Comparison of ENCODE assay signal across 8 mouse cellular contexts in genomic region chr19:10458096-10458495, GRCm38 (mm10). TPM values are rescaled to one million over a fixed set of nuclear protein-coding genes. Genes with fewer than 3 reads are reported as not detected.
A peak's percentile ranks its signal among the peaks of the same experiment; 100 is the strongest.
DNase-seq lines count a peak whose midpoint lies in the region; ATAC-seq lines count a peak whose summit lies in the region.

No protein-coding gene starts in this region.

- H3K27me3 ChIP-seq in heart, embryonic 13.5 days (replicated peaks) = peaks cover 99% of the 10 kb centered on the region
- H3K27me3 ChIP-seq in kidney, embryonic 16.5 days (ENCODE audit: insufficient read depth, low read length) = peaks cover 62% of the 10 kb centered on the region

- H3K36me3 ChIP-seq in heart, embryonic 13.5 days = no peaks in the 10 kb centered on the region
- H3K36me3 ChIP-seq in kidney, embryonic 16.5 days (ENCODE audit: insufficient read depth, low read length) = no peaks in the 10 kb centered on the region

- peak; percentile 22 to 82 for DNase-seq in adrenal gland, adult (ENCODE audit: inconsistent age in 2 of 2, low spot score in 1 of 2)
- DNase-seq in adrenal gland, postnatal 4 days (ENCODE audit: low spot score in 2 of 2) = no peak
- peak; percentile 69 for DNase-seq in adrenal gland, postnatal 10 days
- DNase-seq in thymus, adult 18-20 months = no peak
- DNase-seq in layer of hippocampus, adult 9-11 months = no peak

- WGBS in heart, embryonic 13.5 days = 23% methylated on average over 8 of the region's 8 CpGs
- 25% methylated on average over 8 of the region's 8 CpGs for WGBS in kidney, embryonic 16.5 days

- H3K4me1 ChIP-seq in heart, embryonic 13.5 days = peaks cover 26% of the 10 kb centered on the region
- H3K4me1 ChIP-seq in kidney, embryonic 16.5 days (ENCODE audit: insufficient read depth, low read length) = peaks cover 25% of the 10 kb centered on the region

- H3K4me2 ChIP-seq in heart, embryonic 13.5 days = peak overlapping the region; percentile 74
- H3K4me2 ChIP-seq in kidney, embryonic 16.5 days (replicated peaks; ENCODE audit: low read depth, low read length) = peak overlapping the region; percentile 95

- no peak for ATAC-seq in heart, embryonic 13.5 days (ENCODE audit: extremely low read depth, insufficient number of reproducible peaks, low FRiP score, low TSS enrichment)
- ATAC-seq in kidney, embryonic 16.5 days (ENCODE audit: low FRiP score, low TSS enrichment) = peak; percentile 0; the same call in 1 of the 2 replicates
- peak; percentile 24 for ATAC-seq in megakaryocyte progenitor cell, adult 5-6 weeks (replicated peaks; ENCODE audit: poor library complexity)

- no peaks in the 10 kb centered on the region for H3K9me3 ChIP-seq in heart, embryonic 13.5 days
- no peaks in the 10 kb centered on the region for H3K9me3 ChIP-seq in kidney, embryonic 16.5 days (ENCODE audit: low read length)

- no peak overlapping the region for H3K9ac ChIP-seq in heart, embryonic 13.5 days
- H3K9ac ChIP-seq in kidney, embryonic 16.5 days (replicated peaks; ENCODE audit: low read length) = no peak overlapping the region

- peak overlapping the region; percentile 56 for H3K4me3 ChIP-seq in heart, embryonic 13.5 days
- H3K4me3 ChIP-seq in kidney, embryonic 16.5 days (ENCODE audit: low read length) = peak overlapping the region; percentile 54

- H3K27ac ChIP-seq in heart, embryonic 13.5 days (replicated peaks) = no peak overlapping the region
- no peak overlapping the region for H3K27ac ChIP-seq in kidney, embryonic 16.5 days (ENCODE audit: low read length)

RNA-seq across cellular contexts. Expression of gene Lrrc10b, which starts 0.8 kb away (rescaled TPM):
- total RNA-seq in adrenal gland, postnatal 4 days (2021) = 1 to 10 TPM; 4.4 to 4.5 TPM
- total RNA-seq in adrenal gland, postnatal 10 days (2021) = 1 to 10 TPM; 3.4 to 4.7 TPM
- polyA plus RNA-seq in heart, embryonic 13.5 days (2015; fragmentation: Nextera tagmentation; extraction: Ambion mirVana) = 0.09 and 0.11 TPM in 2 replicates
- 0.13 and 0.89 TPM in 2 replicates for polyA plus RNA-seq in kidney, embryonic 16.5 days (2015; fragmentation: Nextera tagmentation; extraction: Ambion mirVana)
- not detected in 2 replicates for total RNA-seq in megakaryocyte progenitor cell, adult 5-6 weeks (2015)
- total RNA-seq in megakaryocyte progenitor cell, adult 5-6 weeks (2017) = not detected in 2 replicates

RNA-seq across cellular contexts. Expression of gene Ppp1r32, which starts 24.6 kb away (rescaled TPM):
- 1 to 10 TPM in 1 of 2 experiments, under 1 TPM in 1; 0.87 to 1.9 TPM for total RNA-seq in adrenal gland, postnatal 4 days (2021)
- under 1 TPM; 0.63 to 0.94 TPM for total RNA-seq in adrenal gland, postnatal 10 days (2021)
- 0.10 and 0.19 TPM in 2 replicates for polyA plus RNA-seq in heart, embryonic 13.5 days (2015; fragmentation: Nextera tagmentation; extraction: Ambion mirVana)
- polyA plus RNA-seq in kidney, embryonic 16.5 days (2015; fragmentation: Nextera tagmentation; extraction: Ambion mirVana) = 0.13 TPM in 1 of 2 replicates, not detected in the other
- total RNA-seq in megakaryocyte progenitor cell, adult 5-6 weeks (2015) = not detected in 2 replicates
- total RNA-seq in megakaryocyte progenitor cell, adult 5-6 weeks (2017) = 0.81 TPM in 1 of 2 replicates, not detected in the other

Comparison
In these comparisons a context has a peak if more than half of its experiments do, and no peak if none do; other contexts are left out.
1. DNase-seq: peak in adrenal gland, adult (2 of 2) and adrenal gland, postnatal 10 days (single experiment); none in adrenal gland, postnatal 4 days (0 of 2), thymus, adult 18-20 months (0 of 2) and layer of hippocampus, adult 9-11 months (single experiment).
2. RNA of gene Lrrc10b, which starts 0.8 kb away (total RNA-seq): 3.4 to 4.7 TPM in adrenal gland, postnatal 10 days and 4.4 to 4.5 TPM in adrenal gland, postnatal 4 days; not detected in megakaryocyte progenitor cell, adult 5-6 weeks; every median in the first group is over 4 times any median in the second.